22 mouse cellular contexts compared by ENCODE assay signal in genomic region chr9:105390616-105391015, GRCm38 (mm10). TPM values are rescaled to one million over a fixed set of nuclear protein-coding genes. Genes with fewer than 3 reads are reported as not detected.
"Had no signal": no experiment of that assay in that cellular context is flagged by ENCODE, and none has a peak within 500 bp of the region (broad histone marks: within the 10 kb centered on the region; RNA-seq: fewer than 3 reads in every experiment).

No protein-coding gene starts in this region.

- H3K36me3 ChIP-seq: midbrain, embryonic 10.5 days; midbrain, embryonic 12.5 days; neural tube, embryonic 13.5 days; neural tube, embryonic 15.5 days had no signal

- H3K27me3 ChIP-seq: neural tube, embryonic 15.5 days had no signal

- H3K27ac ChIP-seq: midbrain, embryonic 10.5 days; midbrain, embryonic 12.5 days; neural tube, embryonic 13.5 days; neural tube, embryonic 15.5 days had no signal

- DNase-seq: lung, adult 18-20 months; lung, embryonic 14.5 days; lung, postnatal 10 days; lung, postnatal 4 days; midbrain, embryonic 14.5 days; retina, postnatal 1 day; right cerebral cortex, adult 18-20 months; right cerebral cortex, postnatal 25 days; right cerebral cortex, postnatal 4 days; spleen, adult 18-20 months; thymus, adult 18-20 months; thymus, postnatal 14 days; thymus, postnatal 36 days had no signal

- H3K4me3 ChIP-seq: midbrain, embryonic 10.5 days; midbrain, embryonic 12.5 days; myocyte; neural tube, embryonic 13.5 days; neural tube, embryonic 15.5 days had no signal

RNA-seq across cellular contexts. Expression of gene Nek11, which starts 4.7 kb away (rescaled TPM):
- total RNA-seq: megakaryocyte, adult 5-6 weeks; megakaryocyte-erythroid progenitor cell, adult 5-6 weeks had no signal
- polyA plus RNA-seq: liver, embryonic 16.5 days; small intestine, adult 2 months had no signal
